Mouse (Mus musculus) midbrain, embryonic 14.5 days (tissue): ENCODE data around the gene Lpcat3. TPM values are rescaled to one million over a fixed set of nuclear protein-coding genes. Genes with fewer than 3 reads are reported as not detected.

ENCODE experiments used
- ATAC-seq: fragments of 200-750 bp; cut with Nextera tagmentation; 2 replicates; pipeline ENCODE4 v1.8.0; 2017; ENCODE audit warnings: moderate number of reproducible peaks, moderate library complexity; ENCODE audit not compliant: low FRiP score, low TSS enrichment
- DNase-seq: peaks from one replicate; pipeline ENCODE4 v3.0.0-alpha.2; 2015
- H3K27ac ChIP-seq: fragments of 300-500 bp; sonication (generic); replicated peaks from 2 replicates; pipeline ENCODE4 v1.5.1; 2014; ENCODE audit warnings: mild to moderate bottlenecking, low read depth, low read length, moderate library complexity
- H3K27me3 ChIP-seq: fragments of 300-500 bp; sonication (generic); 2 replicates; pipeline ENCODE4 v1.6.1; 2014; ENCODE audit warnings: low read length, control low read depth, mixed read lengths; ENCODE audit not compliant: control insufficient read depth, insufficient read depth
- H3K36me3 ChIP-seq: fragments of 300-500 bp; sonication (generic); 2 replicates; pipeline ENCODE4 v1.6.1; 2014; ENCODE audit warnings: low read length, control low read depth; ENCODE audit not compliant: control insufficient read depth, insufficient read depth
- H3K4me1 ChIP-seq: fragments of 300-500 bp; sonication (generic); 2 replicates; pipeline ENCODE4 v1.6.1; 2014; ENCODE audit warnings: mild to moderate bottlenecking, antibody characterized with exemption, low read length, control low read depth; ENCODE audit not compliant: control insufficient read depth, insufficient read depth
- H3K4me2 ChIP-seq: fragments of 300-500 bp; sonication (generic); 2 replicates; pipeline ENCODE4 v1.6.1; 2014; ENCODE audit warnings: mild to moderate bottlenecking, low read length, moderate library complexity
- H3K4me3 ChIP-seq: fragments of 300-500 bp; sonication (generic); replicated peaks from 2 replicates; pipeline ENCODE4 v1.5.1; 2014; ENCODE audit warnings: low read depth, low read length
- H3K9ac ChIP-seq: fragments of 300-500 bp; sonication (generic); replicated peaks from 2 replicates; pipeline ENCODE4 v1.6.1; 2014; ENCODE audit warnings: mild to moderate bottlenecking, low read length, moderate library complexity
- H3K9me3 ChIP-seq: fragments of 300-500 bp; sonication (generic); 2 replicates; pipeline ENCODE4 v1.6.1; 2016; ENCODE audit warnings: low read length, control low read depth, mixed read lengths; ENCODE audit not compliant: control insufficient read depth
- WGBS: fragments of 180-500 bp; shearing (Covaris S2); extraction: QIAGEN DNeasy Blood & Tissue Kit; methylation state at CpG from one replicate; pipeline ENCODE4 v1.1.7; 2014; 5-methylcytosine and 5-hydroxymethylcytosine counted together
- polyA plus RNA-seq: library from polyadenylated mRNA; unstranded; fragments of >200 nt; fragmentation: Nextera tagmentation; extraction: Ambion mirVana; gene quantifications from 2 replicates; pipeline ENCODE4 v1.2.1, GENCODE M21; 2014

Lpcat3 gene
- polyA plus RNA-seq, 1 experiment from 2014 or later, result 34.6 TPM

GRCm38 (mm10) chr6:124737040-124737439 is 74.2 kb downstream of the Lpcat3 start:
- ATAC-seq (no peak), DNase-seq (no peak)
- Histone ChIP-seq H3K36me3 (0 out of 2 replicates have a peak, but pooled peaks cover 6% of the 10 kb centered on the region), H3K9ac (no peak overlapping the region), H3K4me2 (no peak overlapping the region), H3K9me3 (no peaks in the 10 kb centered on the region), H3K27me3 (no peaks in the 10 kb centered on the region), H3K4me3 (no peak overlapping the region), H3K27ac (no peak overlapping the region), H3K4me1 (peaks cover 23% of the 10 kb centered on the region)
- WGBS, result 91% methylated on average over 11 of the region's 11 CpGs

GRCm38 (mm10) chr6:124738511-124739023 is 75.7 kb downstream of the Lpcat3 start, which contains the start of gene Ptpn6:
TSS of gene Ptpn6 (minus strand) at chr6:124738714.
- Histone ChIP-seq H3K9ac (no peak within 1 kb of the TSS; the same call in 1 of the 2 replicates), H3K4me2 (peak within 1 kb of the TSS; percentile 77; the same call in 1 of the 2 replicates), H3K36me3 (peaks cover 18% of the 10 kb centered on the region), H3K27ac (no peak within 1 kb of the TSS), H3K4me3 (no peak within 1 kb of the TSS), H3K27me3 (no peaks in the 10 kb centered on the region), H3K9me3 (no peaks in the 10 kb centered on the region), H3K4me1 (peaks cover 25% of the 10 kb centered on the region)
- ATAC-seq, result no peak
- 23% methylated on average over 15 of the region's 15 CpGs for WGBS
- DNase-seq, result no peak

- H3K4me3 ChIP-seq, result no peak overlapping the region
- H3K36me3 ChIP-seq, result peaks cover 26% of the 10 kb centered on the region
- no peaks in the 10 kb centered on the region for H3K27me3 ChIP-seq
- H3K9me3 ChIP-seq, result no peaks in the 10 kb centered on the region
- peak overlapping the region; percentile 77 for H3K4me2 ChIP-seq
- H3K27ac ChIP-seq, result 0 out of 2 replicates have a peak overlapping the region, but pooled peaks have one; percentile 99
- DNase-seq (no peak), ATAC-seq (no peak)
- peaks cover 25% of the 10 kb centered on the region for H3K4me1 ChIP-seq
- WGBS, result 85% methylated on average over 10 of the region's 10 CpGs
- H3K9ac ChIP-seq, result no peak overlapping the region
Observed at GRCm38 (mm10) chr6:124739231-124739796, 76.5 kb downstream of the Lpcat3 start.

GRCm38 (mm10) chr6:124740211-124740887 is 77.5 kb downstream of the Lpcat3 start:
- DNase-seq (peak; percentile 74), ATAC-seq (peak; percentile 25)
- Histone ChIP-seq H3K27me3 (no peaks in the 10 kb centered on the region), H3K4me2 (peak overlapping the region; percentile 77), H3K4me3 (peak overlapping the region; percentile 70), H3K9me3 (no peaks in the 10 kb centered on the region), H3K27ac (peak overlapping the region; percentile 99), H3K4me1 (peaks cover 28% of the 10 kb centered on the region), H3K9ac (peak overlapping the region; percentile 94), H3K36me3 (peaks cover 36% of the 10 kb centered on the region)
- under 1% methylated on average over 29 of the region's 29 CpGs for WGBS

GRCm38 (mm10) chr6:124740888-124741761 is 78.3 kb downstream of the Lpcat3 start, which contains the start of gene Grcc10:
TSS of gene Grcc10 (minus strand) at chr6:124741374.
- Histone ChIP-seq H3K36me3 (peaks cover 37% of the 10 kb centered on the region), H3K4me1 (peaks cover 30% of the 10 kb centered on the region), H3K9me3 (no peaks in the 10 kb centered on the region), H3K4me2 (peak within 1 kb of the TSS; percentile 77), H3K27ac (peak within 1 kb of the TSS; percentile 99), H3K9ac (peak within 1 kb of the TSS; percentile 94), H3K4me3 (peak within 1 kb of the TSS; percentile 70), H3K27me3 (no peaks in the 10 kb centered on the region)
- under 1% methylated on average over 41 of the region's 41 CpGs for whole genome bisulfite sequencing
- ATAC-seq, result peak; percentile 81
- DNase-seq, result peak; percentile 95

GRCm38 (mm10) chr6:124741842-124742241 is 79.0 kb downstream of the Lpcat3 start:
- Histone ChIP-seq H3K4me2 (peak overlapping the region; percentile 77), H3K9me3 (no peaks in the 10 kb centered on the region), H3K27me3 (no peaks in the 10 kb centered on the region), H3K4me1 (peaks cover 36% of the 10 kb centered on the region), H3K27ac (peak overlapping the region; percentile 99), H3K4me3 (peak overlapping the region; percentile 70), H3K36me3 (peaks cover 41% of the 10 kb centered on the region), H3K9ac (peak overlapping the region; percentile 94; the same call in 1 of the 2 replicates)
- DNase-seq, result no peak
- WGBS, result 73% methylated on average over 3 of the region's 3 CpGs
- no peak for ATAC-seq

- Histone ChIP-seq H3K9ac (no peak overlapping the region), H3K27ac (no peak overlapping the region), H3K27me3 (no peaks in the 10 kb centered on the region), H3K4me3 (no peak overlapping the region), H3K4me1 (peaks cover 36% of the 10 kb centered on the region), H3K9me3 (no peaks in the 10 kb centered on the region), H3K4me2 (no peak overlapping the region), H3K36me3 (peaks cover 52% of the 10 kb centered on the region)
- WGBS, result 92% methylated on average over 15 of the region's 15 CpGs
- ATAC-seq, result no peak
- no peak for DNase-seq
Observed at GRCm38 (mm10) chr6:124742839-124743514, 80.2 kb downstream of the Lpcat3 start.

GRCm38 (mm10) chr6:124743647-124744046 is 80.8 kb downstream of the Lpcat3 start:
- Histone ChIP-seq H3K4me3 (no peak overlapping the region), H3K27ac (no peak overlapping the region), H3K9me3 (no peaks in the 10 kb centered on the region), H3K9ac (no peak overlapping the region), H3K27me3 (no peaks in the 10 kb centered on the region), H3K4me1 (peaks cover 32% of the 10 kb centered on the region), H3K4me2 (no peak overlapping the region), H3K36me3 (peaks cover 58% of the 10 kb centered on the region)
- 93% methylated on average over 8 of the region's 8 CpGs for whole genome bisulfite sequencing
- no peak for DNase-seq
- ATAC-seq, result no peak
